Mouse (Mus musculus) embryo, embryonic 10.5 days (tissue): ENCODE measurements around the gene Tank.

ENCODE experiments used
- DNase-seq: peaks from one replicate; pipeline ENCODE4 v3.0.0-alpha.2; 2015; ENCODE audit warnings: low spot score

The Tank gene

DNA sequence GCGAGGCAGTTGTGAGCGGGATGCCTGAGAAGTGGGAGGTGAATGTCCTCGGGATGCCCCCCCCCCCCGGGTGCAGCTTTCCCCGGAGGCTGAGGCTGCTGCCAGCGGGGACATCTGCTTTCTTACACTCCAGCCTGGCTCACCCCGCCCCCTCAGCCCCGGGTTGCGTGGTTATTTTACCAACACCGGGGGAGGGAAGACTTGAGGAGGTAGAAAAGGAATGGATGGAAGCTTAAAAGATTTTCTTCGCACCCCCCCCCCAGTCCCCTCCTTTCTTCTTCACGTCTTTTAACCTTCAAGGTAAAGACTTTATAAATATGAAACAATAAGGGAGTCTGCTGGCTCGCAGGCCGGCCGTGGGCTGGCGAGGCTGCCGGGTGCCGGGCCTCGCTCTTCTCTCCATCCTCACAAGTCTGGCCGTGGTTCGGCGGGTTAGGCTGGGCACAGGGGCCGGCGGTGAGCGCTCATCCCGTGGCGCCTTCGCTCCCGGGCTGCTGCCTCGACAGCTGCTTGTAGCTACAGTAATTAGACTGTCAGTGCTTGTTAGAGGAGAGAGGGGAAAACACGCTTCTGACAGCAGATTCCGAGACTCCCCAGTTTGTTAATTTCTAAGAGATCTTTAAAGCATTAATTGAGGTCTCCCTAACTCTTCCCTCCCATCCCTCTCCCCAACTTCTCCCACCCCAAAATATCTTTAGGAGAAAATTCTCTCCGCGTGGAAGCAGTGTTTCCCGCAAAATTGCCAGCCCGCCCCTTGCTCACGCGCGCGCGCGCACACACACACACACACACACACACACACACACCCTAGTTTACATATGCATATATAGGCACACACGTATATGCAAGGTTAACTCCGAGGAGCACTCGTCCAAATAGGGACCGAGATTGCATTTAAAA, 77.2 kb downstream of the Tank start:
- DNase-seq = peak; percentile 66

DNA sequence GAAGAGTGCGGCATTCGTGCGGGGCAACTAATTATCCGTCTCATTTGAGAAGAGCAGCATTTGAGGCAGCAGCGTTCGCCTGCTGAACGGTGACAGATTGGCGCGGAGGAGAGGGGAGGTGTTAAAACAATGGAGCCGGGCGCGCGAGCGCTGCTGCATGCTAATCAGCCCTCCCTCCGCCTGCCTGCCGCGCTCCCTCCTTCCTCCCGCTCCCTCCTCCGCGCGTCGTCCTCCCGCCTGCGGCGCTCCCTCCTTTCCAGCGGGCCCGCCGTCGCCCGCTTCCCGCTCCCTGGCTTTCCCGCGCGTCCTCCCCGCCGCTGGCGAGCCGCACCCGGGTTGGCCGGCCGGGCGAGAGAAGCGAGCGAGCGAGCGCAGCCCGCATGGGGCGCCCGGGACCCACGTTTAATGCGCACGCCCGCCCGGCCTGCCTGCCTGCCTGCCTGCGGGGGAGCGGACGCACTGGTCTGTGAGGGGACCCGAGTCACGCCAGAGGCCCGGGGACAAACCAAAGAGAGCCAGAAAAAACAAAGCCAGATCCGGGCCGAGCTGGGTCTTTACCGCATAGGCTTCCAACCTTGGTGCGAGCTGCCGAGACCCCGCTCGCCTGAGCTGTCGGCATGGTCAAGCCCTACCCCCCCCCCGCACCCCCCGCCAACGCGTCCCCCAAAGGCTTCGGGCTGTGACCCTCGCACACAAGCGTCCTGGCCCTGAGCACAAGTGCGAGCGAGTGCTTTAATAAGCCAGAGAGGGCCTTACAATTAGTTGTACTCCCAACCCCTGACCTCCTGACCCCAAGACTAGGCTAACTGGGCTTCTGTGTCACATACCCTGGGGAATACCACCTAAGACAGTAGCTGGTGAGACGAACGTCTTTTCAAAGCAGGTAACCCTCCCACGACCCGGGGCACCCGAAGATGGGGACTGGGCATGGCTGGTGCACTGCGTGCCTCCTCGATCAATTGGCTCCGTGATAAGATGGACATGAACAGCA, 78.3 kb downstream of the Tank start:
- DNase-seq = peak; percentile 79

DNA sequence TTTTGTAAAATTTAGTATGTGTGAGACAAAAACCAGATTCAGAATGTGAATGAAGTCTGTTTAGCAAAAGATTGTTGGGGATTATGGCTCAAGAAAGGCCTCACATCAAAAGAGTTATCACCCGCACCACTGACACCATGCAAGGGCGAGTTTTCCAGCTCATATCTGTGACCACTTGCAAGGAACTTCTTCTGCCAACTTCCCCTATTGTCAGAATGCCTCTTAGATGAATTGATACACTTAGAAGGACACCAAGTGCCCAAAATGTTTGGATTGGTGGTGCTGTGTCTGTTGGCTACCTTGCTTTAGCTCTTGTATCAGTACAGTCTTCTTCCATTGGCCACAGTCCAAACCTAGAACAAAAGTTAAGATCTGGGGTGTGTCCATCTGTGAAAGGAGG, 80.9 kb downstream of the Tank start:
- DNase-seq = no peak

- DNase-seq = no peak
Observed at GRCm38 (mm10) chr2:61662833-61663232, 84.4 kb downstream of the Tank start.

DNA sequence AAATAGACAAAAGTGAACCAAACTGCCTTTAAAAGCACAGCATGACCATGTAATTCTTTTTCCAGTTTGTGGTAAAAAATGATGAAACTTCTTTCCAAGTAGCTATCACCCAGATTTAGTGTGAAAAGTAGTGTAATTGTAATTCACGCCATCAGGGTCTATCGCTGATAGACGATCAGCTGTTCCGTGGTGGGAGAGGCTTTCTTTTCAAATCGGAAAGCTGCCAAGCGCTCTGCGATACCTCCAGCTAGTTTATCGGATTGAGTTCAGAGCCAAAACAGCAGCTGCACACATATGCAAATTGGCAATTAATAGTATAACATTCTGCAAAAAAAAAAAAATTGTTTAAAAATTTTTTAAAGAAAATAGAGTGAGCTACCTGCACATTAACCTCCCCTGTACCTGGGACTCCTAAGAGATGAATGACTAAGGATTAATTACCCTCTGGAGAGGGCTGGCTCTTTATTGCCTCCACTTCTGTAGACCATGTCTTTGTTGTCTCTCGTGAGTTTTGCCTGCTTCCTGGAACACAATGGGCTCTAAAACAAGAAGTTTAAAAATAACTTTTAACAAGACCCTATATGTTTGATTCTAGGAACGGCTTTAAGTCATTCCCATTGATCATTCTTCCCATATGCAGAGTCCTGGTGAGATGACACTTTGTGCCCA, 85.3 kb downstream of the Tank start:
- DNase-seq = no peak

DNA sequence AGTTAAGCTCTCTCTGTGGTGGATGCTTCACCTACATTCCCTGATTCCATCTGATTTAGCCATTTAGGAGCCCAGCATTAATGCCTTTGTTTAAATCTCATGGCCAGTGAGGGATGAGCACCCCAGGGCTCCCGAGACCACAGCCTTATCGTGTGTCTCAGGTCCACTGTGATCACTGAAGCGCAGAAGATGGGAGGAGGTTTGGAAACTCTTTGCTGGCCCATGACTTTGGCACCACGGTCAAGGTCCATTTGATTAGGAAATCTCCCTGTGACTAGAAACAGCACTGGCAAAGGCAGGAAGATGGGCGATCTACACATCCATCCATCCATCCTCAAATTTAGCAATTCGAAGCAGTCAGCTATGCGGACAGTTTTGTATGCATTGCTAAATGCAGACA, 89.0 kb downstream of the Tank start:
- DNase-seq = no peak

- peak; percentile 60 for DNase-seq
Observed at GRCm38 (mm10) chr2:61668260-61668659, 89.9 kb downstream of the Tank start.

DNA sequence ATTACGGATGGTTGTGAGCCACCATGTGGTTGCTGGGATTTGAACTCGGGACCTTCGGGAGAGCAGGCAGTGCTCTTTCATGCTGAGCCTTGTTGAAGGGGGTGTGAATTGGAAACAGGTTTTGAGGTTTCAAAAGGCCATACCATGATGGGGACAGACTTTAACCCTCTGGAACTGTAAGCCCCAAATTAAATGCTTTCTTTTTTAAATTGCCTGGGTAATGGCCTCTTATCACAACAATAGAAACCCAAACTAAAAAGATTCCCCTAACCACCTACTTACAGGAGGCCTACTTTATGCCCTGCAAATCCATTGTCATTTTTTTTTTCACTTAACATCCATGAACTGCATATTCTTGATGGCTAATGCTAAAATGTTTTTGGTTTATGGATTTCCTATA, 96.2 kb downstream of the Tank start:
- DNase-seq = no peak

DNA sequence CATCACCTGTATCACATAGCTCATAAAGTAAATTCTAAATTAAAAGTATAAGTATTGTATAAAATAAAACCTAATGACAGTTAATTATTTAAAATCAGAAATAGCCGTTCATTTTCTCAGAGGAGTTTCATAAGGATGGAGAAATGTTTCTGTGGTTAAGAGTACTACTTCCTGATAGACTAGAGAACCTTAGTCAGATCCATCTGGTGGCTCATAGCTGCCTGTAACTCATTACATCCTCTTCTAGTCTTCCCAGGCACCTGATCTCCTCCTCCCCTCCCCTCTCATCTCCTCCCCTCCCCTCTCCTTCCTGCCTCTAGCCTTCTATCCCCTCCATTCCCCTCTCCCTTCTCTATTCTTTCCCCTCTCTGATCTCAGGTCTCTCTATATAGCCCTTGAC, 103.2 kb downstream of the Tank start:
- DNase-seq = no peak

GRCm38 (mm10) chr2:61686533-61686932, 108.1 kb downstream of the Tank start:
- DNase-seq = no peak

GRCm38 (mm10) chr2:61689086-61689485, 110.7 kb downstream of the Tank start:
- no peak for DNase-seq
